Mouse (Mus musculus) spleen, adult 18-20 months (tissue): ENCODE measurements around the gene Cyp4a12a.
"Not testable (repeated sequence)": the region's sequence is repeated elsewhere in the genome, so short reads cannot be mapped to it uniquely, and the experiment has no call there.

ENCODE experiments used
- DNase-seq, 2 experiments: peaks; one replicate each; pipeline ENCODE4 v3.0.0; 2022; ENCODE audit warnings: mixed read lengths in 2 of 2

Gene Cyp4a12a

GRCm38 (mm10) chr4:115298746-115299145 lies at the start of gene Cyp4a12a:
Gene Cyp4a12a (plus strand): TSS chr4:115299046.
- DNase-seq, result not testable (repeated sequence)

GRCm38 (mm10) chr4:115264687-115265569 lies 33.9 kb upstream of the Cyp4a12a start:
- not testable (repeated sequence) for DNase-seq

GRCm38 (mm10) chr4:115278215-115278982 lies 20.4 kb upstream of the Cyp4a12a start:
- DNase-seq, result not testable (repeated sequence)

- no peak for DNase-seq
Measured at GRCm38 (mm10) chr4:115280342-115280741, 18.5 kb upstream of the Cyp4a12a start.

- DNase-seq, result not testable (repeated sequence)
Measured at GRCm38 (mm10) chr4:115280779-115281178, 18.1 kb upstream of the Cyp4a12a start.

GRCm38 (mm10) chr4:115281231-115281767 lies 17.5 kb upstream of the Cyp4a12a start:
- not testable (repeated sequence) for DNase-seq

GRCm38 (mm10) chr4:115325722-115326121 lies 26.9 kb downstream of the Cyp4a12a start:
- not testable (repeated sequence) for DNase-seq

GRCm38 (mm10) chr4:115365624-115366023 lies 66.8 kb downstream of the Cyp4a12a start:
- not testable (repeated sequence) for DNase-seq

- not testable (repeated sequence) for DNase-seq
Measured at GRCm38 (mm10) chr4:115368067-115368466, 69.2 kb downstream of the Cyp4a12a start.
